Mouse (Mus musculus) megakaryocyte-erythroid progenitor cell, adult 5-6 weeks (primary cell): ENCODE measurements around the gene Crebl2. TPM values are rescaled to one million over a fixed set of nuclear protein-coding genes. Genes with fewer than 3 reads are reported as not detected.

Experiments
- ATAC-seq: replicated peaks from 2 replicates; pipeline ENCODE4 v1.8.0; 2016; ENCODE audit warnings: mild to moderate bottlenecking, inconsistent platforms; ENCODE audit not compliant: severe bottlenecking, poor library complexity, low FRiP score, low TSS enrichment
- total RNA-seq, 2 experiments: library from RNA; stranded (forward) in 1 of 2; stranded (reverse) in 1 of 2; fragments of 200-1000, 215-1000 nt in 1 of 2; fragments of >200 nt in 1 of 2; fragmentation: Nextera tagmentation in 1 of 2; gene quantifications; 2 replicates each; pipeline ENCODE4 v1.2.3; 2014 to 2017

Crebl2 gene
- total RNA-seq, 2 experiments from 2014 or later, result 6.2 to 10.4 TPM

DNA sequence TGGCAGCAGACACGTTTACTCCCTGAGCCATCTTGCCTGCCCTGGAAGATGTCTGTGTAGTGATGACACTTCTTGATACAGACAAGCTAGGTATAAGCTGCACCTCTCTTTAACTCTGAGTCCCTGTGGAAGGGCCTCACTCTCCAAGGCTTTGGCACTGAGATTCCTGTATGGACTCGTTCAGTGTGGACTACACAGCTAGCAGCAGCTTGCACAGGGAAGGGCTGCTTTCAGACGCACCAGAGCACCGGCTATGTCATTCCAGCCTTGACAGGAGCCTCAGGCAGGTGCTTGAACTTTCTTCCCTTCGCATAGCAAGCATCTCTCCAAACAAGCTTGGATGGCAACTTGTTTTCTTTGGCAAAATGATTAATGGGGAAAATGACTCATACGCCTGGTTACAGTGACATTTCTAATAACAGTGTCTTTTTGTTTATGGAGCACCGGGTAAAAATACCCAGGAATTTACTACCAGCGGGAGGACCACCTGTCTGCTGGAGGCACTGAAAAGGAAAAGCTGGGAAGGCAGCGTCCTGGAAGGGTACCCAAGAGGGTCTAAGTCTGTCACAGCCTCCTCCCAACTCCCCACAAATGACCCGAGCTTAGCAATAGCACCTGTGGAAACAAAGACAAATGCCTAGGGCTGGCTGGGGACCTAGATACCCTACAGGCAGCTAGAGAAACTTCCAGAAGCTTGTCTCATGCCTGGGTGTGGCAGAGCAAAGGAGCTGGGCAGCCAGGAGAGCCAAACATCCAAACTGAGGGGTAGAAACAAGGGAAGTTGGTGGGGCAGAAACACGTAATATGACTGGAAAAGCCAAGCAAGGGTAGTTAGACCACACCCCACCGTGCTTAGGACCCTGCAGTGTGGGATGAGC, 12.7 kb upstream of the Crebl2 start:
- ATAC-seq, result no peak

DNA sequence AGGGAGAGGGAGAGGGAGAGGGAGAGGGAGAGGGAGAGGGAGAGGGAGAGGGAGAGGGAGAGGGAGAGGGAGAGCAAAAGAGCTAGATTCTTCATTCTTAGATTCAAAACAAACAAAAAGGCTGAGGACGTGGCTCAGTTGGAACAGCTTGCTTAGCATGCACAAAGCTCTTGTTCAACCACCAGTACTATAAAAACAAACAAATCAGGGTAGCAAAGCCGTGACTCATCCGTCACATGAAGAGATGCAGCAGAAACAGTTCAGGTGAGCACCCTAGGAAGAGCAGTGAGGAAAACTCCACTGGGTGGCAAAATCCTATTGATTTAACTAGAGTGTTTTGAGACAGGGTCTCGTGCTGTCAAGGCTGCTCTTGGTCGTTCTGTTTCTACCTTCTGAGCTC, 10.2 kb upstream of the Crebl2 start:
- ATAC-seq, result no peak

DNA sequence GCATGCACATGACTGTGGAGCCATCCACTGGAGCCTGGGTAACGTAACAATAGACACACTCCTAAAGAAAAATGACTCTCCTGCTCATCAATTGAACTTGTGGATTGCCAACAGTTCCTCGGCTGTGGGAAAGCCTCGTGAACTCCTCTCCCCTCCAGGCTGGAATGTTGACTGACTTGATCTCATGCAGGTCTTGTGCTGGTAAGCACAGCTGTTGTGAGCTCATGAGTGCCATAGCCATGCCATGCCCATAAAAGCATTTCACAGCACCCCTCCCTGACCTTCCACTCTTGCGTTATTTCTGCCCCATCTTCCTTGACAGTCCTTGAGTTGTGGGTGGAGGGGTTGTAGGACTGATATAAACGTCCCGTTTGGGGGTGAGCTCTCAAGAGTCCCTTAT, 9.5 kb upstream of the Crebl2 start:
- no peak for ATAC-seq

GRCm38 (mm10) chr6:134822844-134823243, 7.1 kb upstream of the Crebl2 start:
- no peak for ATAC-seq

GRCm38 (mm10) chr6:134830776-134831175, 822 bp downstream of the Crebl2 start:
- ATAC-seq, result no peak

DNA sequence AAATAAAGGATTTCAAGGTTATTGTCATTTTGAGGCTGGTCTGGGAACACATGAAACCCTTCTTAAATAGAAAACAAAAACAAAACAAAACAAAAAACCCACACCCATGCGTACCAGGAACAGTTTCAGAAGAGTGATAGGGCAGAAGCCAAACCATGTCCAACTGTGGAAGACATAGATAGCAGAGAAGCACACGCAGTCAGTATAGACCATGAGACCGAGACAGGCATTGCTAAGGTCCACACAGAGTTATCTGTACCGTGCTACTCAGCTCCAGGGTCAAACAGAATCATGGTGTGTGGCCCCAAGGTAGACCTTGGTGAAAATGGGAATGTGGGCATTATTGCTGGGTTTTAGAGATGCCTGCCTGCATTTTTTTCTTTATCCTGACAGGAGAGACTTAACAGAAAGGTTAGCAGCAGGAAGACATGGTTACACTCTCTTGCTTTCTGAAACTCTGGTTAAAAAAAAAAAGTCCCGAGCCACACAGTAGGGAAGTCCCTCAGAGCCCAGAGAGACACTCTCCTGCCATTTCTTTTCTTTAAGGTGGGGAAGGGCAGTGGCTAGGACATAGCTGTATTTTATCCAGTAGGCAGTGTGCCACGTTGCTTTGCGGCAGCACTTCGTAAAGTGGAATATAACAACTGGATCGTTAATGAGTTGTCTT, 4.8 kb downstream of the Crebl2 start:
- peak; percentile 76 for ATAC-seq

DNA sequence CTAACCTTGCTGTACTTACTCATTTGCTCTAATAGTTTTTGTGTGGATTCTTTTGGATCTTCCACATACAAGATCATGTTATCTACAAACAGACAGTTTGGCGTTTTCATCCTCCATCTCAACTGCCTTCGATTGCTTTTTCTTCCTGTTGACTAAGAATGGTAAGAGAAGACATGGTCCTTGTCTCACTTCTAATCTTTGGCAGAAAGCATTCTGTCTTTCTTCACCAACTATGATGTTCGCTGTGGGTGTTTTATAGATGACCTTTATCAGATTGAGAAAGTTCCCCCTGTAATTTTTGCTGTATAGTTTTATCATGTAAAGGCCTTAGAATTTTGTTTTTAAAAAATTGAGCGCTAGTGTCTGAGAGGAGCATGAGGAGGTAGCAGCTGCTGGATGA, 8.2 kb downstream of the Crebl2 start:
- ATAC-seq, result no peak

DNA sequence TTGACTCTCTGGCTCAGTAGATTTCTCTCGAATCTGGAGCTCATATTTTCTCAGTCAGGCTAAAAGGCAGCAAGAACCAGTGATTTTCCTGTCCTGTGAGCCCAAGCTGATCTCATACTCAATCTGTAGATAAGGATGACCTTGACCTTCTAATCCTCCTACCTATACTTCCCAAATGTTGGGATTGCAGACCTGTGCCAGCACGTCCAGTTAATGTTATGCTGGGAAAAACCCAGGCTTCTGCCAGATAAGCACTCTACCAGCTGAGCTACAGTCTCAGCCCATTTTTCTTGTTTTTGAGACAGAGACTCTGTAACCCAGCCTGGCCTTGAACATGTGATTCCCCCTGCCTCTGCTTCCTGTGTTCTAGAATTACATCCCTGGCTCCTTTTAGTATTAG, 10.4 kb downstream of the Crebl2 start:
- no peak for ATAC-seq

GRCm38 (mm10) chr6:134845726-134846125, 15.8 kb downstream of the Crebl2 start:
- no peak for ATAC-seq

DNA sequence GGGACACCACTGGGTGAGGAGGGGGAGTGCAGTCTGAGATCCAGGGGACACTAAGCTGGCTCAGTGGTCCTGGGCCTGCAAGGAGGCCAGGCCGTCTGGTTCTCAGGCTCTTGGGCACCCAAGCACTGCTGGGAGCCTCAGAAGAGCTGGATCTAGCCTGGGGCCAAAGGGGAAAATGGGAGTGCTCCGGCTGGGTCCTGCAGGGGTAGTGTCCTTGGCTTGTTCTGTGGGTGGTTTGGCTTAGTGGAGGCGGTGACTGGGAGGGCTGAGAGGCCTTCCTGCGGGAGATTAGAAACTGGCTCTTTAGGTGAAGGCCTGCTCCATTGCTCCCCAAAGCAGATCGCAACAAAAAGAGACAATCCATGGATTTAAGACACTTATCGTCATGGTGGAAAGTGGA, 16.4 kb downstream of the Crebl2 start:
- no peak for ATAC-seq

DNA sequence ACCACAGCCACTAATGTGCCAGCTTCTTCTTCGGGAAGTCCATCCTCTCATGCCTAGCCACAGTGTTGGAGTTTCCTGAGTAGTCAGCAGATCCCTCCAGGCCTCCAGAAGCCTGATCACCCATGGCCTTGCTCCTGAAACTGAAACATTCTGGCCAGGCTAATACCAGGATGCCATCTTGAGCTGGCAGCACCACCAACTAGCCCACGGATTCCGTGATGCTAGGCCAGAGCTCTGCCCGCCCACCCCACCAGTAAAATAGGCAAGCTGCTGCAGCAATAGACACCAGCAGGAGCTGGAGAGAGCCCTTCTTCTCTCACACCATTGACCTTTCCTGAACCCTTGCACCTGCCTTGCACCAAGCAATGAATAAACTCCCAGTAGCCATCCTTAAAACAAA, 17.6 kb downstream of the Crebl2 start:
- ATAC-seq, result no peak

DNA sequence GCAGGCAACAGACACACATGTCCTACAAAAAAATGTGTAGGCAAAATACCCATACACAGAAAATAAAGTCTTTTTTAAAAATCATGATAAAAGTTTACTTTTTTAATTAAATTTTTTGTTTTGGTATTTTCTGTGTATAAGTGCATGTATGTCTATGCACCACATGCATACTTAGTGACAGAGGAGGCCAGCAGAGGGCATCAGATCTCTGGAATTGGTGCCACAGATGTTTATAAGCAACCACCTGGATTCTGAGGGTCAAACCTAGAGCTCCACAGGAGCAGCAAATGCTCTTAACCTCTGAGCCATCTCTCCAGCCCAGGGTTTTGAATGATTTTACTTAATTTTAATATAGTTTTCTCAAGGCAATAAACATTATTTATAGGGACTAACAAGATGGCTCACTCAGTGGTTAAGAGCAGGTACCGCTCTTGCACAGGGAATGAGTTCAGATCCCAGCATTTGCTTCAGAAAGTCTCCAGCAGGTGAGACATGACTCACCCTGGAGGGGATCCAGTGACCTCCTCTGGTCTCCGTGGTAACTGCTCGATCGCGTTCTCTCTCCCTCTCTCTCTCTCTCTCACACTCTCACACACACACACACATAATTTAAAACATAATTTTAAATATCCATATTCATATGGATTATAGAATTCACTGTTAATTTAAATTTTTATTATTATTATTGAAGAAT, 18.4 kb downstream of the Crebl2 start:
- peak; percentile 59; the same call in 1 of the 2 replicates for ATAC-seq

- ATAC-seq, result no peak
These were observed 19.5 kb downstream of the Crebl2 start for GRCm38 (mm10) chr6:134849461-134849860.

DNA sequence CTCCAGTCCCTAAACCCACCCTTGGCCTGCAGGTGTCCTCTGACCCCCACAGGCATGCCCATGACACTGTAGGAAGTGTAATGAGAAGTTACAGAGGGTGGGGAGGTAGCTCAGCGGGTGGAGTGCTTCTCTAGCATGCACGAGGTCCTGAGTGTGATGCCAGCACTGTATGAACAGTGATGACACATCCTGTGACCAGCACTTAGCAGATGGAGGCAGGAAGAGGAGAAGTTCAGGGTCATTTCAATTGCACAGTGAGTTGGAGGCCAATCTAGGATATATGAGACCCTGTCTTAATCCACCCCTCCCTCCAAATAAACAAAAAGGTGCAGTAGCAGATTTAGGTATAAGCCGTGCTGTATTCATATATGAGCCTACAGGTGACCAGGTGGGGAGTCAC, 20.0 kb downstream of the Crebl2 start:
- ATAC-seq, result no peak

- ATAC-seq, result no peak
These were observed 24.8 kb downstream of the Crebl2 start for GRCm38 (mm10) chr6:134854782-134855181.

GRCm38 (mm10) chr6:134855926-134856325, 26.0 kb downstream of the Crebl2 start:
- ATAC-seq, result no peak

DNA sequence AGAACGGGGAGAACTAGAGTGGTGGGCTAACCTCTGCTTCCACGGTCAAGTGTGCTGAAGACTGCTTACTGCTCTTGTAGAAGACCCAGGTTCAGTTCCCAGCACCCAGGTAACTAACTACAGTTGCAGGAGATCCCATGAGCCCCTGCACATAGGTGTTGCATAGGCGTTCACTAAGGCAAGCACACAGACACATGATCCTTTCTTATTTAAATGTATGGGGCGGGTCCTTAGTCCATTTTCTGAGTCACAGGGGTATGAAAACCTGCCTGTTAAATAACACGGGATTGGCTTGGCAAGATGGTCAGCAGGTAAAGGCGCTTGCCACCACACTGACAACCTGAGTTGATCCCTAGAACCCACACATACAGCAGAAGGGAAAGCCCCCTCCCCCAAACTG, 29.1 kb downstream of the Crebl2 start:
- ATAC-seq, result no peak

- ATAC-seq, result no peak
These were observed 30.3 kb downstream of the Crebl2 start for GRCm38 (mm10) chr6:134860275-134860674.

GRCm38 (mm10) chr6:134861386-134861785, 31.4 kb downstream of the Crebl2 start:
- no peak for ATAC-seq

DNA sequence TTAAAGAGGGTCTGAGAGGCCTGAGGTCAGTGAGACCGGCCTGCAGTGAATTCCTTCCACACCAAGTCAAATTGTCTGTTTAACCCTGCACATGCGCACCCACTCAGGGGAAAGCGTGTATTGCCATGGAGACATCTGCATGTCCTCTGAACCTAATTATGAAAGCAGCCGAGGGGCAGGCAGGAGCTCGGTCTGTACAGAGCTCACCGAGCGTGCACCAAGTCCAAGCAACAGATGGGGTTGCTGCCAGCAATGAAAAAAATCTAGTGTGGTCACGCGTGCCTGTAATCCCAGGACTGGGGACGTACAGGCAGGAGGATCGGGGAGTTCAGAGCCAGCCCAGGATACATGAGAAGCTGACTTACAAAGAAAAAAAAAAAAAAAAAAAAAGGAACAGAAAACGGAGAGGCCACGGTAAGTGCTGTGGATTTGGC, 32.7 kb downstream of the Crebl2 start:
- ATAC-seq, result no peak
